Mouse (Mus musculus) MEL (cell line): Measurements from ENCODE around the gene Casz1.

Experiments used
- CTCF ChIP-seq, 3 experiments: IDR thresholded peaks in 2 of 3; conservative IDR thresholded peaks in 1 of 3; 2 replicates each; pipeline ENCODE4 v1.5.1; 2011 to 2012; ENCODE audit warnings: low read length in 3 of 3, low read depth in 2 of 3, mild to moderate bottlenecking in 2 of 3, improper control_type of control experiment in 1 of 3, inconsistent platforms in 1 of 3, mixed read lengths in 1 of 3, moderate library complexity in 1 of 3; ENCODE audit not compliant: control insufficient read depth in 1 of 3, insufficient read depth in 1 of 3, poor library complexity in 1 of 3, severe bottlenecking in 1 of 3
- JUND ChIP-seq: IDR thresholded peaks from 2 replicates; pipeline ENCODE4 v1.6.1; 2011; ENCODE audit warnings: low read depth, mild to moderate bottlenecking, improper control_type of control experiment, low read length
- MAZ ChIP-seq: IDR thresholded peaks from 2 replicates; pipeline ENCODE4 v1.6.1; 2012; ENCODE audit warnings: low read depth, mild to moderate bottlenecking, inconsistent platforms, low read length, improper control_type of control experiment
- MYB ChIP-seq: IDR thresholded peaks from 2 replicates; pipeline ENCODE4 v1.6.1; 2011; ENCODE audit warnings: mild to moderate bottlenecking, low read depth, low read length, improper control_type of control experiment
- MYC ChIP-seq: IDR thresholded peaks from 2 replicates; pipeline ENCODE4 v1.6.1; 2011; ENCODE audit warnings: low read depth, mild to moderate bottlenecking, low read length, improper control_type of control experiment, moderate library complexity
- POLR2A ChIP-seq, 2 experiments: IDR thresholded peaks; 2 replicates each; pipeline ENCODE4 v1.6.1; 2011 to 2012; ENCODE audit warnings: low read length in 2 of 2, mild to moderate bottlenecking in 2 of 2, control low read depth in 1 of 2, improper control_type of control experiment in 1 of 2, low read depth in 1 of 2, moderate library complexity in 1 of 2; ENCODE audit not compliant: control insufficient read depth in 1 of 2, insufficient read depth in 1 of 2, poor library complexity in 1 of 2
- RAD21 ChIP-seq: IDR thresholded peaks from 2 replicates; pipeline ENCODE4 v1.6.1; 2011; ENCODE audit warnings: mild to moderate bottlenecking, low read depth, low read length, improper control_type of control experiment
- USF1 ChIP-seq: IDR thresholded peaks from 2 replicates; pipeline ENCODE4 v1.6.1; 2014; ENCODE audit warnings: low read depth, mild to moderate bottlenecking, inconsistent platforms, low read length, improper control_type of control experiment, moderate library complexity
- ZC3H11A ChIP-seq: IDR thresholded peaks from 2 replicates; pipeline ENCODE4 v1.6.1; 2012; ENCODE audit warnings: low read depth, mild to moderate bottlenecking, inconsistent platforms, low read length, improper control_type of control experiment

DNA sequence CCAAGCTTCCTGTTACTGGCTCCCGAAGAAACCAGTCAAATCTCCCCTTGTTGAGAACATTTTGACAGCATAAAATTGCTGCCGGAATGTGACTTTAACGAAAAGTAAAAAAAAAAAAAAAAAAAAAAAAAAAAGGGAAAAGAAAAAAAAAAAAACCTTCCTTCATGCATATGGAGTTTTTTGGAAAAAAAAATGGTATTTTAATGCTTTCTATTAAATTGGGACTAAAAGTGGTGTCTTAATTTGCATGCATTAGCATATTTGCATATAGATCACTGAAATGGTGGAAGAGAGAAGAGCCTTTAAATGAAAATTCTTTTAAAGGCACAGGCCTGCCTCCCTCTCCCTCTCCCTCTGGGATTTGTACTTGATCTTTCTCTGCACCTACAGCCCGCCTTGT lies 52.0 kb downstream of the Casz1 start:
- no peak for TF ChIP-seq POLR2A (IDR thresholded peaks at IDR 0.05; ENCODE audit: control insufficient read depth in 1 of 2, insufficient read depth in 1 of 2, low read depth in 1 of 2, low read length in 2 of 2, poor library complexity in 1 of 2)
- TF ChIP-seq USF1: no peak
- TF ChIP-seq CTCF (IDR thresholded peaks at IDR 0.05 in 2 of 3, conservative IDR thresholded peaks at IDR 0.05 in 1 of 3; ENCODE audit: control insufficient read depth in 1 of 3, insufficient read depth in 1 of 3, low read depth in 2 of 3, low read length in 3 of 3, poor library complexity in 1 of 3, severe bottlenecking in 1 of 3): no peak
- TF ChIP-seq MYB: no peak
- no peak for TF ChIP-seq MYC
- TF ChIP-seq JUND: no peak
- no peak for TF ChIP-seq ZC3H11A
- no peak for TF ChIP-seq RAD21
- TF ChIP-seq MAZ: no peak
